Mouse (Mus musculus): ENCODE data around the gene Zfp473.
"Not testable (repeated sequence)": the region's sequence is repeated elsewhere in the genome, so short reads cannot be mapped to it uniquely, and the experiment has no call there.

Zfp473 gene

GRCm38 (mm10) chr7:44709881-44710280 is 41.0 kb downstream of the Zfp473 start:
- DNase-seq (ENCODE audit: low spot score), result no peak

- no peak for DNase-seq (ENCODE audit: low spot score)
These were observed 42.3 kb downstream of the Zfp473 start, which contains the start of gene Izumo2 for GRCm38 (mm10) chr7:44708574-44708973. Gene Izumo2 (plus strand): TSS chr7:44708742.

GRCm38 (mm10) chr7:44708093-44708492 is 42.8 kb downstream of the Zfp473 start:
- not testable (repeated sequence) for DNase-seq (ENCODE audit: low spot score)

- DNase-seq (ENCODE audit: low spot score), result no peak
These were observed 43.6 kb downstream of the Zfp473 start for GRCm38 (mm10) chr7:44707169-44707675.

GRCm38 (mm10) chr7:44706322-44706721 is 44.5 kb downstream of the Zfp473 start:
- DNase-seq (ENCODE audit: low spot score), result no peak

GRCm38 (mm10) chr7:44705086-44705485 is 45.8 kb downstream of the Zfp473 start:
- DNase-seq (ENCODE audit: low spot score), result no peak

- DNase-seq (ENCODE audit: low spot score), result no peak
These were observed 46.5 kb downstream of the Zfp473 start for GRCm38 (mm10) chr7:44704363-44704762.

- no peak for DNase-seq (ENCODE audit: low spot score)
These were observed 47.9 kb downstream of the Zfp473 start for GRCm38 (mm10) chr7:44702985-44703384.

- DNase-seq (ENCODE audit: low spot score), result no peak
These were observed 48.9 kb downstream of the Zfp473 start for GRCm38 (mm10) chr7:44701921-44702320.

- DNase-seq (ENCODE audit: low spot score), result no peak
These were observed 52.9 kb downstream of the Zfp473 start for GRCm38 (mm10) chr7:44697980-44698379.

- no peak for DNase-seq (ENCODE audit: low spot score)
These were observed 53.6 kb downstream of the Zfp473 start for GRCm38 (mm10) chr7:44697191-44697710.

- no peak for DNase-seq (ENCODE audit: low spot score)
These were observed 55.6 kb downstream of the Zfp473 start for GRCm38 (mm10) chr7:44695223-44695622.

- DNase-seq (ENCODE audit: low spot score), result no peak
These were observed 57.2 kb downstream of the Zfp473 start for GRCm38 (mm10) chr7:44693427-44694175.

GRCm38 (mm10) chr7:44689331-44689730 is 61.5 kb downstream of the Zfp473 start:
- DNase-seq (ENCODE audit: low spot score), result no peak

GRCm38 (mm10) chr7:44688890-44689289 is 62.0 kb downstream of the Zfp473 start:
- DNase-seq (ENCODE audit: low spot score), result no peak

GRCm38 (mm10) chr7:44685531-44686402 is 65.1 kb downstream of the Zfp473 start:
- DNase-seq (ENCODE audit: low spot score), result no peak

GRCm38 (mm10) chr7:44683656-44684055 is 67.2 kb downstream of the Zfp473 start:
- no peak for DNase-seq (ENCODE audit: low spot score)
